Mouse (Mus musculus): ENCODE results near the gene Snupn.
A peak's percentile ranks its signal among the peaks of the same experiment; 100 is the strongest.
"Not testable (repeated sequence)": the region's sequence is repeated elsewhere in the genome, so short reads cannot be mapped to it uniquely, and the experiment has no call there.

The Snupn gene

GRCm38 (mm10) chr9:56930556-56930955, 20.1 kb upstream of the Snupn start:
- no peak for DNase-seq (ENCODE audit: low read depth, low spot score)

DNA sequence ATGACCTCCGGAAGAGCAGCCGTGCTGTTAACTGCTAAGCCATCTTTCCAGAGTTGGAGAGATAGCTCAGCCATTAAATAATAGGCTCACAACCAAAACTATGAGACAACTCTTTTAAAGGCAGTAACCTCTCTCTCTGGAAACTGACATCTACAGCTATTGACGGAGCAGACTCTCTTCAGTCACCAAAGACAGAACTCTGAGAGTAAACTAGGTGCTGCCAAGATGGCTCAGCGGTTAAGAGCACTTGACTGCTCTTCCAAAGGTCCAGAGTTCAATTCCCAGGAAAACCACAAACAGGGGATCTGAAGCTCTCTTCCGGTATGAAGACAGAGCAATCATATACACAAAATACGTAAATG, 13.8 kb upstream of the Snupn start:
- no peak for DNase-seq (ENCODE audit: low read depth, low spot score)

DNA sequence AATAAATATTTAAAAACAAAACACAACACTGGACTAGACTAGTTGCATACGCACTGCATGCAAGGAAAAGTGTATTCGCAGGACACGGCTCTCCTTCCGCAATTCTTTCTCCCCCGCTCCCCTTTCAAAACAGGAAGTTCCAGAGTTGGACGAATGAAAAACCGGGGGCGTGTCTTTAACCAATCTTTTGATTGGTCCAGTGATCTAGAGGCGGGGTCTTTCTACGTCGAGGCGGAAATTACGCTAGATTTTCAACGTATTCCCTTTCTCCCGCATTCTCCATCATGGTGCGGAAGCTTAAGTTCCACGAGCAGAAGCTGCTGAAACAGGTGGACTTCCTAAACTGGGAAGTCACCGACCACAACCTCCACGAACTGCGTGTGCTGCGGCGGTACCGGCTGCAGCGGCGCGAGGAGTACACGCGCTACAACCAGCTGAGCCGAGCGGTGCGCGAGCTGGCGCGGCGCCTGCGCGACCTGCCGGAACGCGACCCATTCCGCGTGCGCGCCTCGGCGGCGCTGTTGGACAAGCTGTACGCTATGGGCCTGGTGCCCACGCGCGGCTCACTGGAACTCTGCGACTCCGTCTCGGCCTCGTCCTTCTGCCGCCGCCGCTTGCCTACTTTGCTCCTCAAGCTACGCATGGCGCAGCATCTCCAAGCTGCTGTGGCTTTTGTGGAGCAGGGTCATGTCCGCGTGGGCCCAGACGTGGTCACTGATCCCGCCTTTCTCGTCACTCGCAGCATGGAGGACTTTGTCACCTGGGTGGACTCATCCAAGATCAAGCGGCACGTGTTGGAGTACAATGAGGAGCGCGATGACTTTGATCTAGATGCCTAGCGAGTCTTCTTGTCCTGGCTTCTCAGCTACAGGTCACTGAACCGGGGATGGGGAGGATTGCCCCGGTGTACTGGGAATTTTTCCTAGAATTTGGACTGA, 13.2 kb upstream of the Snupn start, which contains the start of gene Imp3:
Gene Imp3 (plus strand): TSS at position 253 of the 938 bp plus-strand sequence.
- peak; percentile 84 for DNase-seq (ENCODE audit: low read depth, low spot score)

DNA sequence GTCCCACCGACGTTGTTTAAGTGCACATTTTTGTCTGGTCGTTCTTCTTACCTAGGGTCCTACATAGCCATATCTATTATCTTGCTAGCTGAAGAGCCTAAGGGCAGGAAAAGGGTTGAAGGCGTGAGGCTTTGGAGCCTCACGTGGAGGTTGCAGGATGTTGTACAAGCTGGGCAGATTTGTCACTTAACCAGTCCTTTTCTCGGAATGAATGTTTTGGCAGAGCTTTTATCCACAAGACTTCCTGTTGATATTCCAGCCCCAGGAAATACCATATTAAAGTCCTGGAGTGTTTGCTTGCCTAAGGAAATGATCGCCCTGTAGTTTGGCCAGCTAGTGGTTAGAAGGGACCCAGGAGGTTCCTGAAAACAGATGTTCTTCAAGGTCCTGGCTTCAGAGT, 12.3 kb upstream of the Snupn start:
- no peak for DNase-seq (ENCODE audit: low read depth, low spot score)

DNA sequence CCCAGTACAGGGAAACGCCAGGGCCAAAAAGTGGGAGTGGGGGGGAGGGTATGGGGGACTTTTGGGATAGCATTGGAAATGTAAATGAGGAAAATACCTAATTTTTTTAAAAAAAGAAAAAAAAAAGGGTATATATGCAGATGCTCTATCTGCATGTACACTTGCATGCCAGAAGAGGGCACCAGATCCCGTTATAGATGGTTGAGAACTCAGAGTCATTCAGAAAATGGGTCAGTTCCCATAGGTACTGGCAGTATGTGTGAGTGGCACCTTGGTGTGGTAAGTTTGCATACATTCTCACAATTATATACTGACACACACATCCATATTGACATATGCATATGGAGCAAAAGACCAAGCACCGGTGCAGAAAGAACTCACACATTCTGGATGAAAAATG, 3.2 kb upstream of the Snupn start:
- DNase-seq (ENCODE audit: low read depth, low spot score): not testable (repeated sequence)

DNA sequence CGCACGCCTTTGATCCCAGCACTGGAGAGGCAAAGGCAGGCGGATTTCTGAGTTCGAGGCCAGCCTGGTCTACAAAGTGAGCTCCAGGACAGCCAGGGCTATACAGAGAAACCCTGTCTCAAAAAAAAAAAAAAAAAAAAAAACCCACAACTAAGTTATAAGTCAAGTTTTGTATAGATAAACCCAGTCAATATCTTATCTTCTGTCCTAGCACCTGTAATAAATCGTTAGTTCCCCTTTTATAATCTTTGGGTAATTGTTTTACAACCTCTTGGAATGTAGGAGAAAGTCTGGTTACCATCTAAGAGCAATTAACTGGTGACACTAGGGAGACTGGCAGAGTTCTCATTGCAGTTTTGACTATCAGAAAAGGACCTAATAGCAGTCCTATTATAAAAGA, 2.0 kb upstream of the Snupn start:
- not testable (repeated sequence) for DNase-seq (ENCODE audit: low read depth, low spot score)

- DNase-seq (ENCODE audit: low read depth, low spot score): no peak
Measured at GRCm38 (mm10) chr9:56949767-56950166, 911 bp upstream of the Snupn start.

- no peak for DNase-seq (ENCODE audit: low read depth, low spot score)
Measured at GRCm38 (mm10) chr9:56953562-56953961, 2.9 kb downstream of the Snupn start.

GRCm38 (mm10) chr9:56956966-56957675, 6.4 kb downstream of the Snupn start:
- DNase-seq (ENCODE audit: low read depth, low spot score): no peak

DNA sequence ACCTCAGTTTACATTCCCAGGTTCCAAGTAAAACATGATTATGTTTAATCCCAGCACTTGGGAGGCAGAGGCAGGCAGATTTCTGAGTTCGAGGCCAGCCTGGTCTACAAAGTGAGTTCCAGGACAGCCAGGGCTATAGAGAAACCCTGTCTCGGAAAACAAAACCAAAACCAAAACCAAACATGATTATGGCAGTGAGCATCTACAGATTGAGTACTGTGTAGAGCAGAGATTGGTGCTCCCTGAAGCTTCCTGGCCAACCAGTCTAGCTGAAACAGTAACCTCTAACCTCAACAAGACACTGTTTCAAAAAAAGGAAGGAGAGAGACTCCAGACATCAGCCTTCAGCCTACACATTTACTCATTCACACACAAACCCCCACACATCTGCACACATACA, 8.0 kb downstream of the Snupn start:
- no peak for DNase-seq (ENCODE audit: low read depth, low spot score)

GRCm38 (mm10) chr9:56961591-56961990, 10.9 kb downstream of the Snupn start:
- DNase-seq (ENCODE audit: low read depth, low spot score): no peak

GRCm38 (mm10) chr9:56970158-56970557, 19.5 kb downstream of the Snupn start:
- no peak for DNase-seq (ENCODE audit: low read depth, low spot score)

GRCm38 (mm10) chr9:56973960-56974524, 23.4 kb downstream of the Snupn start:
- no peak for DNase-seq (ENCODE audit: low read depth, low spot score)

- no peak for DNase-seq (ENCODE audit: low read depth, low spot score)
Measured at GRCm38 (mm10) chr9:56975199-56975598, 24.5 kb downstream of the Snupn start.

GRCm38 (mm10) chr9:56980186-56980585, 29.5 kb downstream of the Snupn start:
- DNase-seq (ENCODE audit: low read depth, low spot score): no peak

DNA sequence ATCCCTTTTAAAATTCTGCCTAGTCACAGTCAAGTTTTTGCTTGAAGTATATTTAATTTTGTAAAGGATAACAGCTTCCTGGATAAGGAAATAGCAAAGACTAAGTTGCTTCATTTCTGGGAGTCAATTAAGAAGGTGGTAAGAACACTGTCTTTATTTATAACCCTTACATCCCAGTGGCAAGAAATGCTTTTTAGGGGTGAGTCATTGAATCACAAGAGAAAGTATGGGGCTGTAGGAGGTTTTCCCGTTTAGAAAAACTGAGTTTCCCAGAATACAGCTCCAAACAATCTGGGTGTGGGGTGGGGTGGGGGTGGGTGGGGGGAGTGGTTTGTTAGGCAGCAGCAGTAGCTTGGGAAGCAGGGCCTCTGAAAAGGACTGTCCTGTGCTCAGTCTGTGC, 30.8 kb downstream of the Snupn start:
- no peak for DNase-seq (ENCODE audit: low read depth, low spot score)

DNA sequence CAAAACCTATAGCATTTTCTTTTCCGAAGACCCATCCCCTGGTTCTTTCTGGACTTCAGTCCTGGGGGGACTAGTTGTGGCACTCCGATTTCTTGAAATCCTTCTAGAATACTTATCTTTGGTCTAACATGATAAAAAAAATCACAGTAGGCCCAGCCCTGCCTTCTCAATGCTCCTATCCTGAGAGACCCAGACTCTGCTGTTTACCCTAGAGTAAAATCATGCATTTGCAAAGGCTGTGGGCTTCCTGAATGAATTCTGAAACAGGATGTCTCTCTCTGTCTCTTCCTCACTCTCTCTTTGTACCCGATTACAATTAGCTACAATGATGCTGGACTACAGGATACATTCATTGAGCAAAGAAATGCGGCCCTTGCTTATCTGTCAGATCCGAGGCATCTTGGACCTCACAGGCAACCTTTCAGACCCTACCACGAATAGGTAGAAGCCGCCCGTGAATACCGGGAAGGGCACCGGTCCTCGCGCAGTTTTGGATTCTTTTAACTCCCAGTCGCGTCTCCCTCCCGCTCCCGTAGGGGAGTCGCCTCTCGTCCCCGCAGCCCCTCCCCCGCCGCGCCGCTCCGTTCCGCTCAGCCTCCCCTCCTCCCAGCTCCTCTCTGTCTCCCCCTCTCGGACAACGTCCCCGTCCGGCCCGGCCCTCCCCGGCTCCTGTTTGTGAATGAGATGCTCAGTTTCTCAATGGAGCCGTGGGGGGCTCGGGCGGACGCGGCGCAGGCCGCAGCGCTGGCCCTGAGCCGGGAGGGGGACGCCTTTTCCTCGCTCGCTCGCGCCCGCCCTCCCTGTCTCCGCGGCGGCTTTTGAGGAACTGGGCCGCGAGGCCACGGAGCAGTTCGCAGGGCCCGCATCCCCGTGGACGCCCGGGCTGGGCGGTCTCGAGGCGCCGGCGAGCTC, 43.9 kb downstream of the Snupn start, which contains the start of gene Ptpn9:
Gene Ptpn9 (plus strand): TSS at position 638 of the 912 bp plus-strand sequence.
- peak; percentile 73 for DNase-seq (ENCODE audit: low read depth, low spot score)

DNA sequence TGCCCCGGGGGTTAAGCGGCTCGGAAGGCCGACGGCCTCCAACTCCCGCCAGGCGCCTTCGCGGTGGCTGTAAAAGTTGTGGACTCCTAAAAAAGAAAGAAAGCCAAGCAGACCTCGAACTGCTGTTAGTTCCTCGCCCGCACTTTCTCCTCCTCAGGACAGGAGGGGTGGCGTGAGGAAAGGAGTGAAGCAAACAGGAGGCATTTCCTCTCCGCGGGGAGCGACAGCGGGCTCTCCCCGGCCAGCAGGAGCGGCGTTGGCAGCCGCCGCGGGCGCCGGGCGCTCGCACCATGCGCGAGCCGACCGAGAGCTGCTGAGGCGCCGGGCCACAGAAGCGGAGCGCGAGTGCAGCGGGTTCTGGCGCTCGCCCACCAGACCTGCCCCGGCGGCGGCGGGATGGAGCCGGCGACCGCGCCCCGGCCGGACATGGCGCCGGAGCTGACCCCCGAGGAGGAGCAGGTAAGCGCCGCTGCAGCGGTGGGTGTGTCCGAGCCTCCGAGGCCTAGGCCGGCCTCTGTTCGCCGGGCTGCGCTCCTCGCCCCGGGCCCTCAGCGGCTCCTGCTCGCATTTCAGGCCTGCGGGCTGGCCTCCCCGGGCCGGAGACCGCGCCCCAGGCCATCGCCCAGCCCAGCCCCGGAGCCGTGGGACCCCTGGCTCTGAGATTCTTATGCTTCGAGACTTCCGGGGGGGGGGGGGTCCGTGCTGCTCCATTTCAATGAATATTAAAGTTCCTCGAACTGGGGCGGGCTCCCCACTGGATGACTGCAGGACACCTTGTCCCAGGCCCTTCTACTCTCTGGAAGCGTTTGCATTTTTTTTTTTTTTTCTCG, 44.7 kb downstream of the Snupn start:
- peak; percentile 36 for DNase-seq (ENCODE audit: low read depth, low spot score)

GRCm38 (mm10) chr9:56996028-56996346, 45.3 kb downstream of the Snupn start:
- no peak for DNase-seq (ENCODE audit: low read depth, low spot score)

DNA sequence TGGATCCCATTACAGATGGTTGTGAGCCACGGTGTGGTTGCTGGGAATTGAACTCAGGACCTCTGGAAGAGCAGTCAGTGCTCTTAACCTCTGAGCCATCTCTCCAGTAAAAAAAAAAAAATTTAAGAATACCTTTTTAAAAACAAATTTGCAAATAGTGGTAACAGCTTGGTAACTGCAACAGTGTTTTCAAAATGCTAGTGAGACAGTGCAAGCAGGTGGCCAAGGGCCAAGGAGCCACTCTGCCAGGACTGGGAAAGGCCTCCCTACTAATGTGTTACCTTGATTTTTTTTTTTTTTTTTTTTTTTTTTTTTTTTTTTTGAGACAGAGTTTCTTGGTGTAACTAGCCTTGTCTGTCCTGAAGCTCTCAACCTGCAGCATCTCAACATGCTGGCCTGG, 46.5 kb downstream of the Snupn start:
- DNase-seq (ENCODE audit: low read depth, low spot score): not testable (repeated sequence)

DNA sequence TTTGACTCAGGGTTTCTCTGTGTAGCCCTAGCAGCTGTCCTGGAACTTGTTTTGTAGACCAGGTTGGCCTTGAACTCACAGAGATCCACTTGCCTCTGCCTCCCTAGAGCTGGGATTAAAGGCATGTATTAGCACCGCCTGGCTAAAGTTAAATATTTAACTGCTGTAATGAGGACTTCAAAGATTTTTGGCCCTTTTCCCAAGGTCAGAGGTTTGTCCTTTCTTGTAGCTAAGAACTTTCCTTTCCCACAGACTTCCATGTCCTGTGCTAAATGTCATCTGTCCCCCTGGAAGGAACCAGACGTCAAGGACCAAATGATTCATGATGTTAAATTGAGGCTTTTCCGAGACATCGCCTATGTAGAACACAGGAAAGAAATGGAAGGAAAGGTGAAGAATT, 52.3 kb downstream of the Snupn start:
- DNase-seq (ENCODE audit: low read depth, low spot score): no peak

Measured in WW6 (cell line).